Mouse (Mus musculus) cerebellum, adult 2 months (tissue): ENCODE results near the gene Gm11541. TPM values are rescaled to one million over a fixed set of nuclear protein-coding genes. Genes with fewer than 3 reads are reported as not detected.

Source experiments
- DNase-seq, 2 experiments: peaks; one replicate each; pipeline ENCODE4 v3.0.0; 2021
- H3K27ac ChIP-seq: fragments of 200-500 bp; 2 replicates; pipeline ENCODE4 v1.5.1; 2012; ENCODE audit warnings: low read length, control low read depth, inconsistent platforms; ENCODE audit not compliant: insufficient read depth
- H3K27me3 ChIP-seq: fragments of 200-500 bp; 2 replicates; pipeline ENCODE4 v1.6.1; 2012; ENCODE audit warnings: inconsistent platforms, mild to moderate bottlenecking, low read length, moderate library complexity; ENCODE audit not compliant: control insufficient read depth, insufficient read depth
- H3K4me1 ChIP-seq: fragments of 200-500 bp; 2 replicates; pipeline ENCODE4 v1.6.1; 2011; ENCODE audit warnings: low read length; ENCODE audit not compliant: control insufficient read depth, insufficient read depth
- H3K4me3 ChIP-seq: fragments of 200-500 bp; replicated peaks from 2 replicates; pipeline ENCODE3; 2011; ENCODE audit warnings: mild to moderate bottlenecking, low read depth, low read length, control low read depth; ENCODE audit not compliant: insufficient read depth
- CTCF ChIP-seq: fragments of 200-500 bp; IDR thresholded peaks from 2 replicates; pipeline ENCODE4 v1.5.1; 2011; ENCODE audit warnings: low read depth, mild to moderate bottlenecking, control low read depth, low read length, moderate library complexity, borderline replicate concordance; ENCODE audit not compliant: insufficient read depth
- POLR2A ChIP-seq: fragments of 200-500 bp; IDR thresholded peaks from 2 replicates; pipeline ENCODE4 v1.6.1; 2011; ENCODE audit warnings: low read length, control low read depth, borderline replicate concordance; ENCODE audit not compliant: insufficient read depth
- WGBS: fragments of 180-500 bp; shearing (Covaris S2); methylation state at CpG from one replicate; pipeline ENCODE4 v1.1.7; 2018; 5-methylcytosine and 5-hydroxymethylcytosine counted together
- polyA plus RNA-seq: library from polyadenylated mRNA; depleted of rRNA; stranded (reverse); fragments of >200 nt; gene quantifications from 2 replicates; pipeline ENCODE4 v1.2.3, GENCODE M21; 2012; rRNA removed

Gene Gm11541
- polyA plus RNA-seq: not detected in 2 replicates

- H3K4me1 ChIP-seq: peaks cover 4% of the 10 kb centered on the region
- no peaks in the 10 kb centered on the region for H3K27me3 ChIP-seq
- H3K27ac ChIP-seq: no peak within 1 kb of the TSS
- 28% methylated on average over 5 of the region's 5 CpGs for WGBS
- TF ChIP-seq CTCF: no peak
- TF ChIP-seq POLR2A: no peak
- no peak for DNase-seq
- no peak within 1 kb of the TSS for H3K4me3 ChIP-seq
These were observed at the start of gene Gm11541 for GRCm38 (mm10) chr11:94704472-94704871. TSS of gene Gm11541 (minus strand) at chr11:94704499.

- no peaks in the 10 kb centered on the region for H3K4me1 ChIP-seq
- no peak for TF ChIP-seq CTCF
- TF ChIP-seq POLR2A: no peak
- 56% methylated on average over 2 of the region's 2 CpGs for WGBS
These were observed 48.8 kb upstream of the Gm11541 start for GRCm38 (mm10) chr11:94752946-94753713.

GRCm38 (mm10) chr11:94741732-94742272 lies 37.5 kb upstream of the Gm11541 start, which contains the start of gene Cdc34b:
TSS of gene Cdc34b (plus strand) at chr11:94741782.
- 82% methylated on average over 29 of the region's 29 CpGs for WGBS
- TF ChIP-seq POLR2A (no peak), CTCF (no peak)
- DNase-seq: no peak
- Histone ChIP-seq H3K27ac (no peak within 1 kb of the TSS), H3K4me1 (no peaks in the 10 kb centered on the region), H3K4me3 (no peak within 1 kb of the TSS), H3K27me3 (no peaks in the 10 kb centered on the region)

More at GRCm38 (mm10) chr11:94752946-94753713, 48.8 kb upstream of the Gm11541 start:
- no peak for DNase-seq
- no peaks in the 10 kb centered on the region for H3K27me3 ChIP-seq
- no peak overlapping the region for H3K27ac ChIP-seq
- no peak overlapping the region for H3K4me3 ChIP-seq

GRCm38 (mm10) chr11:94735746-94736145 lies 31.4 kb upstream of the Gm11541 start:
- no peak overlapping the region for H3K4me3 ChIP-seq
- H3K27me3 ChIP-seq: no peaks in the 10 kb centered on the region
- WGBS: 84% methylated on average over 2 of the region's 2 CpGs
- no peak for DNase-seq
- H3K4me1 ChIP-seq: no peaks in the 10 kb centered on the region
- no peak overlapping the region for H3K27ac ChIP-seq
- no peak for TF ChIP-seq POLR2A
- no peak for TF ChIP-seq CTCF

- WGBS: 52% methylated on average over 8 of the region's 8 CpGs
- no peak for DNase-seq
These were observed 28.5 kb upstream of the Gm11541 start for GRCm38 (mm10) chr11:94732773-94733172.

GRCm38 (mm10) chr11:94731229-94731628 lies 26.9 kb upstream of the Gm11541 start:
- Histone ChIP-seq H3K27me3 (no peaks in the 10 kb centered on the region), H3K4me3 (no peak overlapping the region), H3K27ac (no peak overlapping the region), H3K4me1 (no peaks in the 10 kb centered on the region)
- TF ChIP-seq POLR2A: no peak
- DNase-seq: no peak
- 91% methylated on average over 12 of the region's 12 CpGs for WGBS

More at GRCm38 (mm10) chr11:94732773-94733172, 28.5 kb upstream of the Gm11541 start:
- Histone ChIP-seq H3K27me3 (no peaks in the 10 kb centered on the region), H3K27ac (no peak overlapping the region), H3K4me1 (no peaks in the 10 kb centered on the region), H3K4me3 (no peak overlapping the region)
- TF ChIP-seq CTCF (0 out of 2 replicates have a peak, but pooled peaks have one; percentile 1), POLR2A (no peak)

GRCm38 (mm10) chr11:94730261-94730660 lies 26.0 kb upstream of the Gm11541 start:
- WGBS: 29% methylated on average over 5 of the region's 5 CpGs
- peak; percentile 41 to 45 for DNase-seq
- H3K27me3 ChIP-seq: no peaks in the 10 kb centered on the region
- no peak overlapping the region for H3K27ac ChIP-seq
- no peak for TF ChIP-seq POLR2A
- TF ChIP-seq CTCF: peak; percentile 53; the same call in 1 of the 2 replicates
- H3K4me1 ChIP-seq: no peaks in the 10 kb centered on the region
- no peak overlapping the region for H3K4me3 ChIP-seq

- no peak for DNase-seq
- Histone ChIP-seq H3K27ac (no peak overlapping the region), H3K27me3 (no peaks in the 10 kb centered on the region), H3K4me1 (no peaks in the 10 kb centered on the region), H3K4me3 (no peak overlapping the region)
- TF ChIP-seq POLR2A (no peak), CTCF (no peak)
- WGBS: 40% methylated on average over 4 of the region's 4 CpGs
These were observed 25.3 kb upstream of the Gm11541 start for GRCm38 (mm10) chr11:94729565-94729964.
